8 mouse cellular contexts compared by ENCODE assay signal in genomic region chr7:139308140-139308895, GRCm38 (mm10).
DNase-seq lines count a peak whose midpoint lies in the region; ATAC-seq and TF ChIP-seq lines count a peak whose summit lies in the region.

No protein-coding gene starts in this region.

- no peaks in the 10 kb centered on the region for H3K27me3 ChIP-seq in heart, postnatal 0 days (ENCODE audit: control insufficient read depth, insufficient read depth, low read length)
- H3K27me3 ChIP-seq in lung, embryonic 14.5 days (ENCODE audit: insufficient read depth, low read length): no peaks in the 10 kb centered on the region
- H3K27me3 ChIP-seq in thymus, adult 2 months (ENCODE audit: control insufficient read depth, insufficient read depth, low read length): no peaks in the 10 kb centered on the region

- H3K4me1 ChIP-seq in heart, postnatal 0 days (ENCODE audit: control insufficient read depth, insufficient read depth): peaks cover 33% of the 10 kb centered on the region
- peaks cover 15% of the 10 kb centered on the region for H3K4me1 ChIP-seq in lung, embryonic 14.5 days (ENCODE audit: insufficient read depth)
- H3K4me1 ChIP-seq in thymus, adult 2 months (replicated peaks; ENCODE audit: control insufficient read depth, insufficient read depth, low read length): no peaks in the 10 kb centered on the region

- no peaks in the 10 kb centered on the region for H3K36me3 ChIP-seq in heart, postnatal 0 days (replicated peaks; ENCODE audit: control insufficient read depth, insufficient read depth, low read length)
- no peaks in the 10 kb centered on the region for H3K36me3 ChIP-seq in lung, embryonic 14.5 days (ENCODE audit: insufficient read depth)
- no peaks in the 10 kb centered on the region for H3K36me3 ChIP-seq in thymus, adult 2 months (ENCODE audit: control insufficient read depth, insufficient read depth, low read length)

- WGBS in heart, postnatal 0 days: 51% methylated on average over 8 of the region's 8 CpGs
- 68% methylated on average over 8 of the region's 8 CpGs for WGBS in lung, embryonic 14.5 days
- WGBS in thymus, adult 2 months: 89% methylated on average over 8 of the region's 8 CpGs

- no peak overlapping the region for H3K4me2 ChIP-seq in heart, postnatal 0 days (ENCODE audit: low read depth, low read length)
- H3K4me2 ChIP-seq in lung, embryonic 14.5 days: no peak overlapping the region

- peak; percentile 59 for TF ChIP-seq CTCF in heart, postnatal 0 days (IDR thresholded peaks at IDR 0.05; ENCODE audit: low read depth)
- peak; percentile 54 for TF ChIP-seq CTCF in lung, embryonic 14.5 days (IDR thresholded peaks at IDR 0.05; ENCODE audit: low read depth)
- no peak for TF ChIP-seq CTCF in thymus, adult 2 months (IDR thresholded peaks at IDR 0.05; ENCODE audit: borderline replicate concordance, control insufficient read depth, extremely low read depth, insufficient read depth, low read length, poor library complexity)

- H3K9me3 ChIP-seq in heart, postnatal 0 days (replicated peaks; ENCODE audit: control insufficient read depth, low read length): no peaks in the 10 kb centered on the region
- no peaks in the 10 kb centered on the region for H3K9me3 ChIP-seq in lung, embryonic 14.5 days (ENCODE audit: low read depth, low read length)

- H3K27ac ChIP-seq in heart, postnatal 0 days (ENCODE audit: low read depth): peak overlapping the region; percentile 57
- peak overlapping the region; percentile 72; the same call in 1 of the 2 replicates for H3K27ac ChIP-seq in lung, embryonic 14.5 days (ENCODE audit: low read depth)
- H3K27ac ChIP-seq in thymus, adult 2 months (ENCODE audit: control insufficient read depth, insufficient read depth, low read length): no peak overlapping the region

- H3K9ac ChIP-seq in heart, postnatal 0 days (replicated peaks; ENCODE audit: low read depth, low read length): no peak overlapping the region
- H3K9ac ChIP-seq in lung, embryonic 14.5 days: no peak overlapping the region

- peak; percentile 37 for DNase-seq in embryo, embryonic 10 days (ENCODE audit: low spot score)
- DNase-seq in embryo, embryonic 10.5 days (ENCODE audit: low spot score): no peak
- DNase-seq in urinary bladder, postnatal 36 days (ENCODE audit: low spot score in 2 of 2): peak; percentile 53 to 75
- no peak for DNase-seq in urinary bladder, postnatal 10 days (ENCODE audit: low spot score)
- DNase-seq in heart, postnatal 0 days (ENCODE audit: low spot score): peak; percentile 53
- peak; percentile 74 for DNase-seq in lung, embryonic 14.5 days
- no peak for DNase-seq in spleen, postnatal 4 days (ENCODE audit: low spot score in 2 of 2)
- no peak for DNase-seq in thymus, adult 2 months

- TF ChIP-seq POLR2A in thymus, adult 2 months (IDR thresholded peaks at IDR 0.05; ENCODE audit: control insufficient read depth, extremely low read depth, insufficient read depth, low read length, poor library complexity): no peak

- H3K4me3 ChIP-seq in heart, postnatal 0 days (ENCODE audit: low read depth, low read length): no peak overlapping the region
- H3K4me3 ChIP-seq in lung, embryonic 14.5 days (ENCODE audit: low read depth, low read length): no peak overlapping the region
- H3K4me3 ChIP-seq in thymus, adult 2 months (ENCODE audit: control insufficient read depth, insufficient read depth, low read length): no peak overlapping the region

- peak; percentile 12; the same call in 1 of the 2 replicates for ATAC-seq in heart, postnatal 0 days (ENCODE audit: insufficient read depth, low read depth)
- ATAC-seq in lung, embryonic 14.5 days (ENCODE audit: insufficient read depth): peak; percentile 42

- TF ChIP-seq EP300 in heart, postnatal 0 days (IDR thresholded peaks at IDR 0.05; ENCODE audit: low read depth): no peak

Comparison
In these comparisons a context has a peak if more than half of its experiments do, and no peak if none do; other contexts are left out.
1. DNase-seq: peak in embryo, embryonic 10 days (single experiment), urinary bladder, postnatal 36 days (2 of 2), heart, postnatal 0 days (single experiment) and lung, embryonic 14.5 days (single experiment); none in embryo, embryonic 10.5 days (single experiment), urinary bladder, postnatal 10 days (single experiment), spleen, postnatal 4 days (0 of 2) and thymus, adult 2 months (single experiment).